Mouse (Mus musculus): ENCODE data around the gene Cyfip2. TPM values are rescaled to one million over a fixed set of nuclear protein-coding genes. Genes with fewer than 3 reads are reported as not detected.

Gene Cyfip2
- polyA plus RNA-seq, 1 experiment: 0.77 TPM

GRCm38 (mm10) chr11:46265031-46265786 lies 47.5 kb downstream of the Cyfip2 start:
- no peak overlapping the region for H3ac ChIP-seq (ENCODE audit: control insufficient read depth, insufficient read length, low read depth)
- TF ChIP-seq USF1 (IDR thresholded peaks at IDR 0.05; ENCODE audit: low read depth) (no peak), CEBPB (IDR thresholded peaks at IDR 0.05; ENCODE audit: low read depth) (no peak), MYOD1 (IDR thresholded peaks at IDR 0.05; ENCODE audit: control insufficient read depth, insufficient read length, low read depth) (no peak), CTCF (IDR thresholded peaks at IDR 0.05; ENCODE audit: control insufficient read depth, insufficient read depth, insufficient read length) (no peak), MAX (IDR thresholded peaks at IDR 0.05) (no peak), FOSL1 (IDR thresholded peaks at IDR 0.05; ENCODE audit: insufficient read depth, low read length, poor library complexity, severe bottlenecking) (no peak)
- H3K79me3 ChIP-seq (ENCODE audit: low read depth): no peaks in the 10 kb centered on the region
- no peak overlapping the region for H3K4me3 ChIP-seq (ENCODE audit: insufficient read depth, poor library complexity, severe bottlenecking)
- no peaks in the 10 kb centered on the region for H3K79me2 ChIP-seq (ENCODE audit: control insufficient read depth, insufficient read depth)
- no peaks in the 10 kb centered on the region for H3K36me3 ChIP-seq (ENCODE audit: control insufficient read depth, insufficient read depth)
- H3K27me3 ChIP-seq (ENCODE audit: control insufficient read depth, insufficient read depth, insufficient read length): no peaks in the 10 kb centered on the region

- TF ChIP-seq MYOG (IDR thresholded peaks at IDR 0.05; ENCODE audit: control insufficient read depth, extremely low read depth, insufficient read length): no peak
- no peak for TF ChIP-seq CEBPB (IDR thresholded peaks at IDR 0.05; ENCODE audit: low read depth)
- no peak for TF ChIP-seq USF1 (IDR thresholded peaks at IDR 0.05; ENCODE audit: low read depth)
- no peak for TF ChIP-seq MAX (IDR thresholded peaks at IDR 0.05)
- no peak for TF ChIP-seq CTCF (IDR thresholded peaks at IDR 0.05; ENCODE audit: control insufficient read depth, insufficient read depth, insufficient read length)
- no peak for TF ChIP-seq MYOD1 (IDR thresholded peaks at IDR 0.05; ENCODE audit: control insufficient read depth, insufficient read length, low read depth)
- TF ChIP-seq FOSL1 (IDR thresholded peaks at IDR 0.05; ENCODE audit: insufficient read depth, low read length, poor library complexity, severe bottlenecking): no peak
- Histone ChIP-seq H3K79me3 (ENCODE audit: low read depth) (no peaks in the 10 kb centered on the region), H3ac (ENCODE audit: control insufficient read depth, insufficient read length, low read depth) (no peak overlapping the region), H3K79me2 (ENCODE audit: control insufficient read depth, insufficient read depth) (no peaks in the 10 kb centered on the region), H3K36me3 (ENCODE audit: control insufficient read depth, insufficient read depth) (no peaks in the 10 kb centered on the region), H3K27me3 (ENCODE audit: control insufficient read depth, insufficient read depth, insufficient read length) (no peaks in the 10 kb centered on the region), H3K4me3 (ENCODE audit: insufficient read depth, poor library complexity, severe bottlenecking) (no peak overlapping the region)
Measured at GRCm38 (mm10) chr11:46264584-46264983, 48.1 kb downstream of the Cyfip2 start.

DNA sequence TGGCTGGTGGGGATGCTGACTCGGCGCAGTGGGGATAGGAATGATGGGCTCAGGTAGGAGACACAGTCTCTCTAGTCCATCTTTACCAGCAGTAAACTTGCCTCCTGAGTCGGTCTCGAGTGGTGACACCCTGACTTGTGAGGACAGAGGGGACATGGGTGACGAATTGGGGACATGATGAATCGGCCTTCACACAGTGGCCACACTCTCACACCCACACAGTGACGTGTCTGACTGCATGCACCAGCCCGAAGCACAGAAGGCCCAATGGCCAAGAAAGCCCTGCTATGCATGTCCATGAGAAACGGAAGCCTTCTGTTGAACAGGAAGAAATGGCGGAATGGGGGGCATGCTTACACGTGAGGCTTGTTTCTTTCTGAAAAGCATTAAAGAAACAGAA lies 49.4 kb downstream of the Cyfip2 start:
- H3K27me3 ChIP-seq (ENCODE audit: control insufficient read depth, insufficient read depth, insufficient read length): no peaks in the 10 kb centered on the region
- TF ChIP-seq CTCF (IDR thresholded peaks at IDR 0.05; ENCODE audit: control insufficient read depth, insufficient read depth, insufficient read length): no peak
- TF ChIP-seq MYOD1 (IDR thresholded peaks at IDR 0.05; ENCODE audit: control insufficient read depth, insufficient read length, low read depth): no peak
- TF ChIP-seq USF1 (IDR thresholded peaks at IDR 0.05; ENCODE audit: low read depth): no peak
- no peak for TF ChIP-seq MAX (IDR thresholded peaks at IDR 0.05)
- TF ChIP-seq CEBPB (IDR thresholded peaks at IDR 0.05; ENCODE audit: low read depth): no peak
- no peak for TF ChIP-seq FOSL1 (IDR thresholded peaks at IDR 0.05; ENCODE audit: insufficient read depth, low read length, poor library complexity, severe bottlenecking)
- TF ChIP-seq MYOG (IDR thresholded peaks at IDR 0.05; ENCODE audit: control insufficient read depth, extremely low read depth, insufficient read length): no peak
- no peak overlapping the region for H3K4me3 ChIP-seq (ENCODE audit: insufficient read depth, poor library complexity, severe bottlenecking)
- no peaks in the 10 kb centered on the region for H3K36me3 ChIP-seq (ENCODE audit: control insufficient read depth, insufficient read depth)
- H3K79me3 ChIP-seq (ENCODE audit: low read depth): no peaks in the 10 kb centered on the region
- no peaks in the 10 kb centered on the region for H3K79me2 ChIP-seq (ENCODE audit: control insufficient read depth, insufficient read depth)
- no peak overlapping the region for H3ac ChIP-seq (ENCODE audit: control insufficient read depth, insufficient read length, low read depth)

- H3K27me3 ChIP-seq (ENCODE audit: control insufficient read depth, insufficient read depth, insufficient read length): no peaks in the 10 kb centered on the region
- H3ac ChIP-seq (ENCODE audit: control insufficient read depth, insufficient read length, low read depth): no peak overlapping the region
- H3K4me3 ChIP-seq (ENCODE audit: insufficient read depth, poor library complexity, severe bottlenecking): no peak overlapping the region
- H3K79me2 ChIP-seq (ENCODE audit: control insufficient read depth, insufficient read depth): no peaks in the 10 kb centered on the region
- no peaks in the 10 kb centered on the region for H3K36me3 ChIP-seq (ENCODE audit: control insufficient read depth, insufficient read depth)
- TF ChIP-seq MAX (IDR thresholded peaks at IDR 0.05) (no peak), MYOD1 (IDR thresholded peaks at IDR 0.05; ENCODE audit: control insufficient read depth, insufficient read length, low read depth) (no peak), USF1 (IDR thresholded peaks at IDR 0.05; ENCODE audit: low read depth) (no peak), CTCF (IDR thresholded peaks at IDR 0.05; ENCODE audit: control insufficient read depth, insufficient read depth, insufficient read length) (no peak), FOSL1 (IDR thresholded peaks at IDR 0.05; ENCODE audit: insufficient read depth, low read length, poor library complexity, severe bottlenecking) (no peak), MYOG (IDR thresholded peaks at IDR 0.05; ENCODE audit: control insufficient read depth, extremely low read depth, insufficient read length) (no peak), CEBPB (IDR thresholded peaks at IDR 0.05; ENCODE audit: low read depth) (no peak)
- no peaks in the 10 kb centered on the region for H3K79me3 ChIP-seq (ENCODE audit: low read depth)
Measured at GRCm38 (mm10) chr11:46262854-46263253, 49.8 kb downstream of the Cyfip2 start.

GRCm38 (mm10) chr11:46258749-46259148 lies 53.9 kb downstream of the Cyfip2 start:
- H3K27me3 ChIP-seq (ENCODE audit: control insufficient read depth, insufficient read depth, insufficient read length): no peaks in the 10 kb centered on the region
- TF ChIP-seq FOSL1 (IDR thresholded peaks at IDR 0.05; ENCODE audit: insufficient read depth, low read length, poor library complexity, severe bottlenecking) (no peak), CTCF (IDR thresholded peaks at IDR 0.05; ENCODE audit: control insufficient read depth, insufficient read depth, insufficient read length) (no peak), MYOG (IDR thresholded peaks at IDR 0.05; ENCODE audit: control insufficient read depth, extremely low read depth, insufficient read length) (no peak), MYOD1 (IDR thresholded peaks at IDR 0.05; ENCODE audit: control insufficient read depth, insufficient read length, low read depth) (no peak), MAX (IDR thresholded peaks at IDR 0.05) (no peak), CEBPB (IDR thresholded peaks at IDR 0.05; ENCODE audit: low read depth) (no peak), USF1 (IDR thresholded peaks at IDR 0.05; ENCODE audit: low read depth) (no peak)
- no peaks in the 10 kb centered on the region for H3K79me2 ChIP-seq (ENCODE audit: control insufficient read depth, insufficient read depth)
- no peaks in the 10 kb centered on the region for H3K79me3 ChIP-seq (ENCODE audit: low read depth)
- H3K4me3 ChIP-seq (ENCODE audit: insufficient read depth, poor library complexity, severe bottlenecking): no peak overlapping the region
- no peak overlapping the region for H3ac ChIP-seq (ENCODE audit: control insufficient read depth, insufficient read length, low read depth)
- H3K36me3 ChIP-seq (ENCODE audit: control insufficient read depth, insufficient read depth): no peaks in the 10 kb centered on the region

Measured in C2C12 (cell line).